Mouse (Mus musculus) ovary, postnatal 36 days (tissue): ENCODE measurements at regions not wholly inside any gene's neighbourhood (a gene's known extent, or its start where the extent isn't known, plus 50 kb on each side); places are given as distances from the start of the nearest gene placed in this dataset.

Experiments
- DNase-seq: peaks from one replicate; pipeline ENCODE4 v3.0.0; 2022; ENCODE audit warnings: low spot score, mixed read lengths

GRCm38 (mm10) chr12:6211266-6211665, 835.8 kb upstream of the Klhl29 start:
- DNase-seq: no peak

- no peak for DNase-seq
Measured at GRCm38 (mm10) chr12:6189232-6189631, 813.8 kb upstream of the Klhl29 start.

DNA sequence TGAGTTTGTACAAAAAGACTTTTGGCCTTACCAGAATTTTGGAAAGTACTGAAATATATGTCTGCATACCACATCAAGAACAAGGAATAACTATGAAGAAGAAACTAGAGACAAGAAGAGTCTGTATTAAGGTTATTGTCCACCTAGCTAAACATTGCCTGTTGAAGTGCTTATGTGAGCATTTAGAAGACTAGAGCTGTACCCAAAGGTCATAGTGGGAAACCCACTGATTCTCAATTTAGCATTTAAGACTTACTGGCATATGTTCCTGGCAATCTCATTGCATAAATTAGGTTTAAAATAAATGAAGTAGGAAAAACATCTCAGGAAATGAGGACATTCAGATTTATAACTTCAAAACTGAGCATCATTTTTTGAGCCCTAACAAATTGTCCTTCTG, 793.3 kb upstream of the Klhl29 start:
- no peak for DNase-seq

DNA sequence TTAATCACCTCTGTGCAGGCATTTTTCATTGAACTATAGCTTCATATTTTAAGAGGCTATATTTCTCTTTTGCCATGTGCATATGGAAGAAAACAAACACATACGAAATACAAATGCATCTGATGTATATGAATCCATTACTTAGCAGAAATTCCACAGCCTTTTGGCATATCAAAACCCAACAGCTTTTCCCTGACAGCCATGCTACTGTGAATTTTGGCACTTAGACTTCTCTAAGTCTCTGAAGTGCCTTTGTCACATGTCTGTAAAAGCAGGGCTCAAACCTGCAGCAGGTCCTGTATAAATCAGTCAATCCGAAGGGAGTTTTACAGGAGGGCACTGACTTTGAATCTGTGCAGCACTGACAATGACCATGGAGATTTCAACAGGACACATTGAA, 778.8 kb upstream of the Klhl29 start:
- no peak for DNase-seq

- no peak for DNase-seq
Measured at GRCm38 (mm10) chr12:6151476-6151875, 776.0 kb upstream of the Klhl29 start.

DNA sequence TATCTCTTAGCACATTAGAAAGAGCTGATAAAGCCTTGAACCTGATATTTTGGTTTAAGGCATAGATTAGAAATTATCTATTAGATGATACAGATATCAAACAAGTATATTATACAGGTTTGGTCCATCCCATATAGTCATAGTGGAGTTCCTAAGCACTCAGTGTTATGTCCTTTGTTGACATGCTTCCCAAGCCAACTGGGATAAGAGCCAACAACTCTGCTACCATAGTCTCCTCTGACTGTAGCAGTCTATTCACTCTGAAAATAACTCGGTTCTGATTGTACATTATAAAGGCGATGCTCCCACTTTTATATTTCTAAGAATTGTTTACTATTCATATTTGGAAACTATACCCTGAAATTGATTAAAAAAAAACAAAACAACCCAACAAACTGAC, 757.0 kb upstream of the Klhl29 start:
- DNase-seq: no peak

DNA sequence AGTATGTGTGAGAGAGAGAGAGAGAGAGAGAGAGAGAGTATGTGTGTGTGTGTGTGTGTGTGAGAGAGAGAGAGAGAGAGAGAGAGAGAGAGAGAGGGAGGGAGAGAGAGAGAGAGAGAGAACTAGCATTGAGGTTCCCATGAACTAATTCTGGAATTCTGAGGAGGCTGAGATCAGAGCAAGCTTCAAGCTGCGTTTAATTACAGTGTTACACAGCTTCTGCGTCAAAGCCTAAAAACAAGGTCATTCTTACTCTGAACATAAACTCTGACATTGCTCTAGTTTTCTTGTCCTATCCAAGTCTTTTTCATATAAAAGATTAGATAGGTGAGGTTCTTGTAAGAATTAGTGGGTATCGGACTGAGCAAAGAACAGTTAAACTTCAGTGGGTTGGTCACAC, 744.1 kb upstream of the Klhl29 start:
- DNase-seq: no peak

- DNase-seq: no peak
Measured at GRCm38 (mm10) chr12:6115254-6115653, 739.8 kb upstream of the Klhl29 start.

DNA sequence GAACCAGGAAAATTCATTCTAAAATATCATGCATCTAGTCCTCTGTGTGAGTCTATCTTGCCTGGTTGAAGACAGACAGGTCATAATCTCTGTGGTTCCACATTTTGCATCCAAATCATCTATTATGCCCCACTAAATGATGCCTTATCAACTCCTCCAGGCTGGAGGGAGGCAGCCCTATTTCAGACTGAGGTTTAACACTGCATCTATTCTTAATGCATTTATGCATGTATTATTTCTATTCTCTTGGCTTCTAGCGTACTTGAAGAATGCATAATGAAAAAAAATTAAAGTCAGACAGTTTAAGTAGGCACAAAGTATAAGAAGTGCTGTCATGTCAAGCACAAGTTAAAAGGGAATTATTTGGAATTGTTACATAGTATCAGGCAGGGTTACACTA, 721.8 kb upstream of the Klhl29 start:
- DNase-seq: no peak

DNA sequence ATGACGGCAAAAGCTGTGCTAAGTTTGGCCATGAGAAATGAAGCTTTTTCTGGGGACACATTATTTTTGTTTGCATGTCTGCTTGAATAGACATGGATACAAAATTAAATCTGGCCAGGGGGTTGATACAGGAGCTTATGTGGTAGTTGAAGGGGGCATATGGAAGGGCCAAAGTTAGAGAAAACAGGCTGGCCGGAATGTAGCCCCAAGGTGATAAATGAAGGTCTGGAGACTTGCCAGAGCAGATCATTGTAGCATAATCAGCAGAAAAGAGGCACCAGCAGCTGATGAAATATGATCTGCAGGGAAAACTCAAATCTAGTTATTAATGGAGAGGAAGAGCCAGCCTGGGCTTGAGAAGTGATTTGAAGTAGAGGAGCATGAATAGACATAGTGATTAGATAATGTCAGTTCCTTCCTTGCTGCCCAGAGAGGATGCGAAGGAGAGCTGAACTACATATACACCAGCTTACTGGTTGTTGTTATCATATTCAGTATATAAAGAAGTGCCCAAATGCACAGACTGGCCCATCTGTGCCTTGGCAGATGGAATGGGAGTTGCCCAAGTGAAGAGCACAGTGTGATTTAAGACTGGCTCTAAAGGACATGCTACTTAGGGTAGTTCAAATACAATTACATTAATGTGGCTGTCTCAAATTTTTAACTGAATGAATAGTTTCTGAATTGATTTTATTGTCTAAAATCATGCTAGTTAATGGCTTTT, 712.3 kb upstream of the Klhl29 start:
- no peak for DNase-seq

DNA sequence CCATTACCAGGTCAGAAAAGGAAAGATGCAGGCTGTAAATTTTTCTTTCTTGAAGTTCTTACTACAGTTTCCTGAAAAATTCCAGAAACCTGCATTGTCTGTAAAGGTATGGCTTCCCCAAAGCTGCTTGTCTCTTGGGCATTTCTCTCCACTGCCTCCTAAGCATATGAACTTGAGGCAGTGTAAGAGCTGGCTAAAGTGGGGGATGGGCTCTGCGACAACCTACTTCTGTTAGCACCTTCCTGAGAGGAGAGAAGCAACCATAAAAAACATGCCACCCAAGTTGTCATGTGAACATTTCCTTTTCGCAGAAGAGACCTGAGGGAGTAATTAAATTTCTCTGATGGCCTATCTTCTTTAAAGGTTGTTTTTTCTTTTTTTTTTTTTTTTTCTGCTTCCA, 711.6 kb upstream of the Klhl29 start:
- no peak for DNase-seq

- DNase-seq: no peak
Measured at GRCm38 (mm10) chr12:6046866-6047689, 671.6 kb upstream of the Klhl29 start.

- no peak for DNase-seq
Measured at GRCm38 (mm10) chr12:6046110-6046509, 670.6 kb upstream of the Klhl29 start.

DNA sequence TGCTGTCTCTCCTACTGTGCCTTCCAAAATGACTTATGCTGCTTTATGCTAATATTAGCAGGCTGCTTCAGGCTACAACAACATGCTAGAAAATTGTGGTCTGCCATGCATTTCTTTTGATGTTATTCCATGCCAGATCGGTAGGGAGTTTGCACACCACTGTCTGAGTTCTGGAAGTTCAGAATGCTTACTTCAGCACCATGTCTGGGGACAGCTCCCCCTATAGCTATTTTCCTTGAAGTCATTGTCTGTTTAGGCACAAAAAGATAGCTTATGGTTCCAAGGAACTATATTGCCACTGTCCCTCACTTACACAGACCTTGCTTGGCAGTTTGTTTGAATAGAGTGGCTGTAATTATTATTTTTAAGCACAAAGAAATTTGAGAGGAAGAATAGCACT, 666.8 kb upstream of the Klhl29 start:
- no peak for DNase-seq

- DNase-seq: no peak
Measured at GRCm38 (mm10) chr12:6024111-6024510, 648.6 kb upstream of the Klhl29 start.

DNA sequence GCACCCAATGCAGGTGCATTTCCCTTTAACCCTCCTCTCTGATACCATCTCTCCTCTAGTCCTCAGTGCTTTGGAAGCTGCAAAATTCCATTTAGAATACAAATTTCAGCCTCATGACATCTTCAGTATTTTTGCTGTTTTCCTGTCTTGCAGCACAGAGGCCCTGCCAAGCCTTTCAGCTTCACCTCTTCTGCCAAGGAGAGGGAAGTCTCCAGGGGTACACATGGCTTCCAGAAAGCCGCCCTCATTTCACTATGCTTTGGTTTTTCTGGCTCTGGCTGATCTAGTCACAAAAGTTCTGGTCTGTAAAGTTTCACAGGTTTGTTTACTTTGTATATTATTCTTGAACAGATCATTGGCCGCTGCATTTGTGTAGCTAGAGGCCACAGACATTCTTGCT, 647.0 kb upstream of the Klhl29 start:
- no peak for DNase-seq

- DNase-seq: no peak
Measured at GRCm38 (mm10) chr12:6000961-6001360, 625.5 kb upstream of the Klhl29 start.

- no peak for DNase-seq
Measured at GRCm38 (mm10) chr12:5997366-5997765, 621.9 kb upstream of the Klhl29 start.

GRCm38 (mm10) chr12:5996672-5997071, 621.2 kb upstream of the Klhl29 start:
- DNase-seq: no peak

DNA sequence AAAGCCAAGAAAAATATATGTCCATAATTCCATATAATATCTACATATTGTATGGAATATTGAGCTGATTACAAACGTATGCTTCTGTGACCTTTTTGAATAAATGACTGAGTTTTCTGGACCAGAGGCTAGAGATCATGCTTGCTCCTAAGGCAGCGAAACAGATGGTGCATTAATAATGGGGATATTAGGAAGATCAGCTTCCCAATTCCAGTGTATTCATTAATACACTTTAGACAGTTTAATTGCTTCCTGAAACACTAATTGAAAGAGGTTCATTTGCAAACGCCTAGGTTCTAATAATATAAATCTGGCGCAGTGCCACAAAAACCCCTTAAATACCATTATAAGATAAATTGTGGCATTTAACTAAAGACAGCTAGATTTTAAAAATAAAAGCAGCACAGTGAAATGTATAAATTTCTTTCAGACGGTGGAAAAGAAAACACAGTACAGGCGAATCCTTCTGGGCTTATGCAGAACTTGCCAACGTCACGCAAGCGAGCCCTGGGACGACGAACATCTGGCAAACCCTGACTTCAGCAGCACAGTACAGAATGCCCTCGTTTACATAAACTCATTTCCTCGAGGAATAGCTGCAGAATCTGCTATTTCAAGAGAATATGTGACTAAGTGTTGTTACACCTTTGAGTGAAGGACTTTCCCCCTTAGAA, 608.6 kb upstream of the Klhl29 start:
- DNase-seq: no peak

- DNase-seq: no peak
Measured at GRCm38 (mm10) chr12:5982096-5982495, 606.6 kb upstream of the Klhl29 start.

DNA sequence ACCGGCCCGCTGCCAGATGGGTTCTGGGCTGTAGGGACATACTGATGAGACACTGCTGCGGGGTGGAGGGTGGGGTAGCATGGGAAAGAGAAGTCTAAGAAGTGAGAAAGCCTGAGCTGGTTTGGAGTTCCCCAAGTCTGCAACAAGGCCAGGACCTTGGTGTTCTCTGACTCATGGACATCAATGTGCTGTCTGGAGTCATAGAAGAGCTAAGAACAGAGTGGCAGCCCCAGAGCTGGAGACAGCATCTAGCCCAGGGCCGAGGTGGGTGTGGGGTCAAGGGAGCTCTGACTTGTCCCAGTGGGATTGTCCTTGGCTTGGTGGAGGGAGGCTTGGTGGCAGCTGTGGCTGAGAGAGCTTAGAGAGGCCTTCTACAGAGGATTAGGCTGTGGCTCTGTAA, 600.4 kb upstream of the Klhl29 start:
- no peak for DNase-seq

GRCm38 (mm10) chr12:5969556-5969955, 594.1 kb upstream of the Klhl29 start:
- no peak for DNase-seq
